Mouse (Mus musculus): ENCODE measurements at regions not wholly inside any gene's neighbourhood (a gene's known extent, or its start where the extent isn't known, plus 50 kb on each side); places are given as distances from the start of the nearest gene placed in this dataset.

DNA sequence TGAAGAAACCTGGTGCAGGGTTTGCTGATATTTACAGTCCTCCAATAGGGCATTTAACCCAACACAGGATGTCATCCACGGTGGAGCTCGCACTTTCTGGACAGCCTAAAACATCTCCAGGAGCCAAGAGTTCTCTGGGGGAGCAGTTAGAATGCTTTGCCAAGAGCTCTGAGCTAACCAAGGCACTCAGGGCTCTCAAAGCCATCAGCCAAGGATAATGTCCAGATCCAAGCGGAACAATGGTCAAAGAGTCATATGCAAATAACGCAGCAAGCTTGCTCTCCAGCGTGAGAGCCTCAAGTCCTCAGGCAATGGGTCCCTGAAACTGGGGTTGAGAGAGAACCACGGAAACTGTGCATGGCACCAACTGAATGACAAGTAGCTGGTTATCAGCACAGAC, 96.8 kb upstream of the Rpl34 start:
- Histone ChIP-seq H3K27me3 (replicated peaks; ENCODE audit: control insufficient read depth, insufficient read depth, low read length) (no peaks in the 10 kb centered on the region), H3K4me2 (replicated peaks; ENCODE audit: low read depth) (no peak overlapping the region), H3K4me1 (replicated peaks; ENCODE audit: control insufficient read depth, insufficient read depth, low read length) (no peaks in the 10 kb centered on the region), H3K36me3 (ENCODE audit: control insufficient read depth, insufficient read depth) (no peaks in the 10 kb centered on the region), H3K9me3 (ENCODE audit: control insufficient read depth) (no peaks in the 10 kb centered on the region), H3K27ac (ENCODE audit: low read depth, low read length) (no peak overlapping the region), H3K4me3 (ENCODE audit: low read depth, low read length) (no peak overlapping the region), H3K9ac (ENCODE audit: low read depth, low read length) (no peak overlapping the region)
- TF ChIP-seq CTCF (IDR thresholded peaks at IDR 0.05; ENCODE audit: low read depth) = no peak
- WGBS = 86% methylated on average over 6 of the region's 6 CpGs
- no peak for ATAC-seq

DNA sequence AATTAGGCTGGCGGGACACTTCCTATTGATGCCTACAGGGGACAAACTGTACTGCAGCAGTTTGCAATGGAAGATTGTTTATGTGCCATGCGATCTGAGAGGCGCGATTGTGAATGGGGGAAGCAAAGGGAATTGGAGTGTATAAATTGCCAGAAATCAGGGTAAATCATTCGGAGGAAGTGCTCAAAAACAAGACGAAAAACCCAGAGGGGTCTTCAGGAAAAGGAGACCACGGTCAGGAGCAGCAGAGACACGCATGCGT, 89.6 kb upstream of the Rpl34 start:
- H3K9ac ChIP-seq (ENCODE audit: low read depth, low read length) = no peak overlapping the region
- no peak overlapping the region for H3K27ac ChIP-seq (ENCODE audit: low read depth, low read length)
- WGBS = 86% methylated on average over 9 of the region's 9 CpGs
- H3K9me3 ChIP-seq (ENCODE audit: control insufficient read depth) = no peaks in the 10 kb centered on the region
- no peak for ATAC-seq
- no peak for TF ChIP-seq CTCF (IDR thresholded peaks at IDR 0.05; ENCODE audit: low read depth)
- no peaks in the 10 kb centered on the region for H3K27me3 ChIP-seq (replicated peaks; ENCODE audit: control insufficient read depth, insufficient read depth, low read length)
- H3K36me3 ChIP-seq (ENCODE audit: control insufficient read depth, insufficient read depth) = no peaks in the 10 kb centered on the region
- H3K4me1 ChIP-seq (replicated peaks; ENCODE audit: control insufficient read depth, insufficient read depth, low read length) = no peaks in the 10 kb centered on the region
- no peak overlapping the region for H3K4me3 ChIP-seq (ENCODE audit: low read depth, low read length)
- H3K4me2 ChIP-seq (replicated peaks; ENCODE audit: low read depth) = no peak overlapping the region

DNA sequence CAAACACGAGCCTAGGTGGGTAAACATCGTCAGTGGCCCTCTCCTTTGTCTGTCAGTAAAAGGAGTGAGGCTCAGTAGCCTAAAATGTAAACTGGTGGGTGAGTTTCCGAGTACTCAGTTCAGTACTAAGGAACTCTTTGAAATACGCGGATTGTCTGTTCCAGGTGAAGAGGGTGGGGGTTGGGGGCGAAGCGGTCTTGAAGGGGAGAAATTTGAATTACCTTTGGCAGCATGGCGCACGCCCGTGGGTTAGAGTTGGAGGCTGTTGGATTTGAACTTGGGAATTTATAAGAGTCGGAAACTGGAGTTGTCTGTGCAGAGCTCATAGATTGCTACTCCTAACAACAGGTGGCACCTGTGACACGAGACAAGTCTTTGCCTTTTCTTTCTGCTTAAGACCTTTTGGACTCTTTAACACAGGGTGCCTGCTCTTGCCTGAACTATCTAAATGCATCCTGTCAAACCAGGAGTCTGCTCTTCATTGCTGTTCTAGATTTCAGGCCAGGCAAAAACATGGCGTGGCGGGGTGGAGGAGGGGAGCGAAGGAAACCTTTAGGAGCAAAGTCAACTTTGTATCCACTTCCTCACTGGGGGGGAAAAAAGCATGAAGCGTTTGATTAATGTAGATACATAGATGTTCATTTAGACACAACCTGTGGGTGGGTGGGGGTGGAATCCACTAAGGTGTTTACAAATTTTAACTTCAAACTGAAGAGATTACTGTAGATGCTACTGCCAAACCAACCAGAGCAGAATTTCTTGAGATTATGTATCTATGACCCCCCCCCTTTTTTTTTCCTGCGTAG, 89.0 kb upstream of the Rpl34 start:
- TF ChIP-seq CTCF (IDR thresholded peaks at IDR 0.05; ENCODE audit: low read depth) = no peak
- Histone ChIP-seq H3K9me3 (ENCODE audit: control insufficient read depth) (no peaks in the 10 kb centered on the region), H3K27ac (ENCODE audit: low read depth, low read length) (no peak overlapping the region), H3K9ac (ENCODE audit: low read depth, low read length) (no peak overlapping the region), H3K36me3 (ENCODE audit: control insufficient read depth, insufficient read depth) (no peaks in the 10 kb centered on the region), H3K27me3 (replicated peaks; ENCODE audit: control insufficient read depth, insufficient read depth, low read length) (no peaks in the 10 kb centered on the region), H3K4me2 (replicated peaks; ENCODE audit: low read depth) (peak overlapping the region; percentile 54), H3K4me1 (replicated peaks; ENCODE audit: control insufficient read depth, insufficient read depth, low read length) (no peaks in the 10 kb centered on the region), H3K4me3 (ENCODE audit: low read depth, low read length) (0 out of 2 replicates have a peak overlapping the region, but pooled peaks have one; percentile 10)
- 0 out of 2 replicates have a peak, but pooled peaks have one; percentile 19 for ATAC-seq
- 45% methylated on average over 17 of the region's 17 CpGs for WGBS

DNA sequence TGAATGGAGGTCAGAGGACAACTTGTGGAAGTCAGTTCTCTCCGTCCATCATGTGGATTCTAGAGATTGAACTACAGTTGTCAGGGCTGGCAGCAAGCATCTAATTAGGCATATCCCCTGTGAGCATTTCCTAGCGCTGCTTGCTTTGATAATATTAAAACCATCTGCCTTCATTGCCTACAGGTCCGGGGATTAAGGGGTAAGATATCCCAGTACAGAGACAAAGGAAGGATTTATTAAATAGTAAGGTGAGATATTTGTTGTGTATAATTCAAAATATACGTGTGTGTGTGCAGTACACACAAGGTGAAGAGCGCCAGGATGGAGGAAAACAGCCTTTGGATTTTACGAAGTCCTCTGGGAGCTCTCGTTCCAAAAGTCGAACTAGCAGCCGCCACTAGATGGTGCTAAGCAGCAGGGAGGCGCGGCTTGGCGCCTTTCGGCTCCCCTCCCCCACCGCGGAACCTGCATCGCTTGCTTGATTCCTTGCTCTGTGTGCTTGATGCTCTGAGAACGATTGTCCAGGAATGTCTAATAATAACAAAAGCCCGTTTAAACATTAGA, 88.4 kb upstream of the Rpl34 start:
- peak; percentile 59; the same call in 1 of the 2 replicates for ATAC-seq
- Histone ChIP-seq H3K9ac (ENCODE audit: low read depth, low read length) (no peak overlapping the region), H3K27me3 (replicated peaks; ENCODE audit: control insufficient read depth, insufficient read depth, low read length) (no peaks in the 10 kb centered on the region), H3K4me3 (ENCODE audit: low read depth, low read length) (0 out of 2 replicates have a peak overlapping the region, but pooled peaks have one; percentile 10), H3K4me2 (replicated peaks; ENCODE audit: low read depth) (peak overlapping the region; percentile 54), H3K9me3 (ENCODE audit: control insufficient read depth) (no peaks in the 10 kb centered on the region), H3K36me3 (ENCODE audit: control insufficient read depth, insufficient read depth) (no peaks in the 10 kb centered on the region), H3K4me1 (replicated peaks; ENCODE audit: control insufficient read depth, insufficient read depth, low read length) (no peaks in the 10 kb centered on the region), H3K27ac (ENCODE audit: low read depth, low read length) (no peak overlapping the region)
- TF ChIP-seq CTCF (IDR thresholded peaks at IDR 0.05; ENCODE audit: low read depth) = peak; percentile 98
- 7% methylated on average over 18 of the region's 18 CpGs for WGBS

DNA sequence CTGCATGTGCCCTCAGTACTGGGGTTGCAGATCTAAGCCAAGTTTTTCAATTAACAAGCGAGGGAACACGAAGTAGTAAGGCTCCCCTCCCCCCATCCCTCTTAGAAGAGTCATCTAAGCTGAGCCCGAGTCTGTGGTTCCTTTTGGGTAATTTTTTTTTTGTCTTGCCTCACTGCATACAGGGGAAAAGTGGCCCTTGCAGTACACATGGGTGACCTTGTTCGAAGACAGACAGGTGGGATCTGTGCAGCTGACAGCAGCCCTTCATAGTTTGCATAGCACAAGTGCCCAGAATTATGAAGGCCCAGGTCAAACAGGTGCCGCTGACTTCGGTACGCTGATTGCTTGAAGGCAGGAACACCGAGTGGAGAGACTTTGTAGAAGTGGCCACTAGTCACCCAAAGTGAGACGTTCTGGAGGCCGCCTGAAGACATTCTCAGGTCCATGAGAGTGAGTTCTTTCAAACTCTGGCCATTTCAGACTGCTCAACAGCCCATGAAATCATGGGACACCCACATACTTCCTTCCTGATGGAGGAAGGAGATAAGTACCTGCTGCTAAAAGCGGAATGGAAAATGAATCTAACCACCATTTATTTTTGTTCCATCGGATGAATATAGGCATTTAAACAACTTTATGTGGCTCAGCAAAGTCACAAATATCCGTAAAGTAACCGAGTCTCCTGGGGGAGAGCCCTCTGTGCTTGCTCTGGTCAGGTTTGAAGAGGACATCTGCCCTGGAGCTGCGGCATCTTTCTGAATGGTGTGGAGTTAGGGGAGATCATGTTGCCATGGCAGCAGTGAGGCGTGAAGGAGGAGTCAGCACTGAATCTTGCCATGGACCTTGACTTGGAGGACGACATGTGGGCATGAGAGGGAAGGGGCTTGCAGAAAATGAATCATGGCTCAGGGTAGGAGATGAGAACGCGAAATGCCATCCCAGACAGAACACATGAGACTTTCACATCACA, 79.8 kb upstream of the Rpl34 start:
- Histone ChIP-seq H3K9ac (ENCODE audit: low read depth, low read length) (no peak overlapping the region), H3K9me3 (ENCODE audit: control insufficient read depth) (no peaks in the 10 kb centered on the region), H3K27me3 (replicated peaks; ENCODE audit: control insufficient read depth, insufficient read depth, low read length) (no peaks in the 10 kb centered on the region), H3K4me1 (replicated peaks; ENCODE audit: control insufficient read depth, insufficient read depth, low read length) (no peaks in the 10 kb centered on the region), H3K4me3 (ENCODE audit: low read depth, low read length) (no peak overlapping the region), H3K27ac (ENCODE audit: low read depth, low read length) (no peak overlapping the region), H3K36me3 (ENCODE audit: control insufficient read depth, insufficient read depth) (no peaks in the 10 kb centered on the region), H3K4me2 (replicated peaks; ENCODE audit: low read depth) (no peak overlapping the region)
- TF ChIP-seq CTCF (IDR thresholded peaks at IDR 0.05; ENCODE audit: low read depth) = no peak
- no peak for ATAC-seq
- 77% methylated on average over 19 of the region's 19 CpGs for WGBS

DNA sequence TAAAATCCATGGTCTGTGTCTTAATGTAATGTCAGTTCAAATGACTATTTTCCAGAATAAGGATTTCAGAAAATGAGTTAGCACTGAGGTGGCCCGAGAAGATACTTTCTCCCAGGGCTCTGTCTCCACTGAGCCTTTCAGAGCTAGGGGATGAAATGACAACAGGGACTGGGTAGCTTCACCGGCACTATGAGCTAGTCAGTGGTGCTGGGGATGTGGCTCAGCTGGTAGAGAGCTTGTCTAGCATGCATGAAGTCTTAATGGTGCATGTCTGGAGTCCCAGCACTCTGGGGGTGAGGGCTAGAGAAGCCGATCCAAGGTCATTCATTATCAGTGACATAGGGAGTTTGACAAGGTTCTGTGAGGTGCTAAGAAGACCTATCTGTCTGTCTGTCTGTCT, 75.1 kb upstream of the Rpl34 start:
- WGBS = 85% methylated on average over 3 of the region's 3 CpGs
- Histone ChIP-seq H3K4me2 (replicated peaks; ENCODE audit: low read depth) (no peak overlapping the region), H3K4me3 (ENCODE audit: low read depth, low read length) (no peak overlapping the region), H3K27me3 (replicated peaks; ENCODE audit: control insufficient read depth, insufficient read depth, low read length) (no peaks in the 10 kb centered on the region), H3K4me1 (replicated peaks; ENCODE audit: control insufficient read depth, insufficient read depth, low read length) (no peaks in the 10 kb centered on the region), H3K9me3 (ENCODE audit: control insufficient read depth) (no peaks in the 10 kb centered on the region), H3K9ac (ENCODE audit: low read depth, low read length) (no peak overlapping the region), H3K36me3 (ENCODE audit: control insufficient read depth, insufficient read depth) (no peaks in the 10 kb centered on the region), H3K27ac (ENCODE audit: low read depth, low read length) (no peak overlapping the region)
- no peak for TF ChIP-seq CTCF (IDR thresholded peaks at IDR 0.05; ENCODE audit: low read depth)
- ATAC-seq = no peak

All from intestine, postnatal 0 days (tissue).